Mouse (Mus musculus) G1E (cell line): Measurements from ENCODE around the gene Sipa1l3.

ENCODE experiments used
- CTCF ChIP-seq: IDR thresholded peaks from 2 replicates; pipeline ENCODE4 v1.5.1; 2012; ENCODE audit warnings: low read depth, low read length, inconsistent platforms, mixed read lengths
- GATA1 ChIP-seq: IDR thresholded peaks from 2 replicates; pipeline ENCODE4 v1.6.1; 2012; ENCODE audit warnings: borderline replicate concordance, low read length, inconsistent platforms, mixed read lengths
- TAL1 ChIP-seq: conservative IDR thresholded peaks from 2 replicates; pipeline ENCODE4 v1.6.1; 2012; ENCODE audit warnings: low read depth, low read length, inconsistent platforms, mixed read lengths

DNA sequence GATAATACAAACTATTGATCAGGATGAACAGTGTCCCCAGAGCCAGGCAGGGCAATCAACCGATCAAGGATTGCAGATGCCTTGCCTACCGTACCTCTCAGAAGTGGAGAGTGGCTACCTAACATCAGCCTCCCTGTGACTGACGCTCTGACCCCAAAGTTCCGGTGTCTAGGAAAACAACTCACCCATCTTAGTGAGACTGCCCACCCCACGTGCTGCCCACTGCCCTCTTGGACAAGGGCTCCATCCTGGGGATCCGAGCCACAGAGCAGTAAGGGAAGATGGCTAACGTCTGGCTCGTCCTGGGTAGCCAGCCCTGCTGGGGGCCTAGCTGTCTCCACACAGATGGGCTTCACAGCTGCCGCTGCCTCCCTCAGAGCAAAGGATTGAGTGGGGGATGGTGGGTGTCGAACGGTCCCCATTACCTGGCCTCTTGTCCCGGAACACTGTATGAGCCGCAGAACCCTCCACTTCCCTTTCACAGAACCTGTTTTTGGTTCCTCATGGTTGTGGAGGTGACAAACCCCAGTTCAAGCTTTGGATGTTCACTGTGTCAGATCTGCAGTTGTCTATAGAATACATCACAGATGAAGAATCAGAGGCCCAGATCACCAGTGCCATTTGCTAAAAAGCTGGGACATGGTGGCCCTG lies 224.2 kb downstream of the Sipa1l3 start:
- TF ChIP-seq CTCF: no peak
- TF ChIP-seq TAL1: no peak
- TF ChIP-seq GATA1: no peak
